Mouse (Mus musculus) embryonic facial prominence, embryonic 12.5 days (tissue): ENCODE measurements at regions not wholly inside any gene's neighbourhood (a gene's known extent, or its start where the extent isn't known, plus 50 kb on each side); places are given as distances from the start of the nearest gene placed in this dataset.

ENCODE experiments used
- ATAC-seq: fragments of 200-750 bp; cut with Nextera tagmentation; 2 replicates; pipeline ENCODE4 v1.8.0; 2017; ENCODE audit not compliant: insufficient number of reproducible peaks, insufficient read depth, low FRiP score, low TSS enrichment
- H3K27ac ChIP-seq: fragments of 300-500 bp; sonication (generic); 2 replicates; pipeline ENCODE4 v1.5.1; 2016; ENCODE audit warnings: mild to moderate bottlenecking
- H3K27me3 ChIP-seq: fragments of 300-500 bp; sonication (generic); 2 replicates; pipeline ENCODE4 v1.6.1; 2016; ENCODE audit warnings: mild to moderate bottlenecking, moderate library complexity
- H3K36me3 ChIP-seq: fragments of 300-500 bp; sonication (generic); 2 replicates; pipeline ENCODE4 v1.6.1; 2016; ENCODE audit warnings: mild to moderate bottlenecking
- H3K4me1 ChIP-seq: fragments of 300-500 bp; sonication (generic); 2 replicates; pipeline ENCODE4 v1.6.1; 2016
- H3K4me2 ChIP-seq: fragments of 300-500 bp; sonication (generic); replicated peaks from 2 replicates; pipeline ENCODE4 v1.6.1; 2016; ENCODE audit warnings: mild to moderate bottlenecking, moderate library complexity
- H3K4me3 ChIP-seq: fragments of 300-500 bp; sonication (generic); 2 replicates; pipeline ENCODE4 v1.5.1; 2016; ENCODE audit warnings: mild to moderate bottlenecking
- H3K9ac ChIP-seq: fragments of 300-500 bp; sonication (generic); 2 replicates; pipeline ENCODE4 v1.6.1; 2016; ENCODE audit warnings: mild to moderate bottlenecking, moderate library complexity
- H3K9me3 ChIP-seq: fragments of 300-500 bp; sonication (generic); 2 replicates; pipeline ENCODE4 v1.6.1; 2016; ENCODE audit warnings: mild to moderate bottlenecking, moderate library complexity
- WGBS: fragments of 180-500 bp; shearing (Covaris S2); methylation state at CpG from one replicate; pipeline ENCODE4 v1.1.7; 2016; 5-methylcytosine and 5-hydroxymethylcytosine counted together

DNA sequence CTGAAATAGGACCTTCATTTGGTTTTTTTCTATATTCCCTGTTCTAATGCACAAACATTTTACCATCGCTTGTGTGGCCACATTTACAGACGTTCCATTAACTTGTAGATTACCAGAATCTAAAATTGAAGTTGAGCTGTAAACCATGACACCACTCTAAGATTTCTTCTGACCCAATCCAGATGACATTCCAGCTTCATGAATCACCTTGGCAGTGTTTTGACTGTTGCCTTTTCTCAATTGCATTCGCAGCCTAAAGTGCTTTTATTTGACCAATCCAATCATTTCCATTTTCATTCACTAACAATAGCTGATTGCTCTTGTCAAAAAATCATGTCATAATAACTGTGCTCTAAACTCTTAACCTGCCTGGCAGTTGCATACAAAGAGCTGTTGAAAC, 144.8 kb downstream of the Mdfic start:
- Histone ChIP-seq H3K4me3 (no peak overlapping the region), H3K27ac (no peak overlapping the region), H3K9me3 (no peaks in the 10 kb centered on the region), H3K4me2 (no peak overlapping the region), H3K4me1 (no peaks in the 10 kb centered on the region), H3K27me3 (no peaks in the 10 kb centered on the region), H3K36me3 (no peaks in the 10 kb centered on the region), H3K9ac (no peak overlapping the region)
- ATAC-seq, result no peak
- 60% methylated on average over 3 of the region's 3 CpGs for WGBS

DNA sequence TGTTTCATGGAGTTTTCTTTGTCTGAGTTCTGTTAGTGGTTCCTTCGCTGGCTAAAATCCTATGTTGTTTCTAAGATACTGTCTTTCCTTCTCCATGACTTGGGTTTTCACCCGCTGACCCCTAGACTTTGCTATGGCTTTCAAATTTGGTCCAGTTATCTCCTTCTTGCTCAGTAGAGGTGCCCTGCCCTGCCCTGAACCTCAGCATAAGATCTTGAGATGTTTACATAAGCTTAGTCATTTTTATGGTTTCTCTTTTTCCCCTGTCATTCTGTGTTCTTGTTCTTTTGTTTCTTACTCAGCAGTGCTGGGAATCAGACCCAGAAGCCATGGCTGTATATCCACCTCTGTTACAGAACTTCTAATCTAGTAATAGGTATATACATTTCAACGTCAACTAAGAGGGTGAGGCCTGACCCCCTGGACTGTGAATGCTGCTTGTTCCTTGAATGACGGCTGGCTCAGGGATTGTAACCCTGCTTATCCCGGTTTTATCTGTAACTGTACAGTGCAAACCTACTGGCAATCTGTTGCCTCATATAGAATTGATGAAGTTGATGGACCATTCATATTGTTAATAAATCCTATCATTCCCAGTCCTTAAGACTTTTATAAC, 161.9 kb downstream of the Mdfic start:
- 83% methylated on average over 5 of the region's 5 CpGs for WGBS
- H3K9me3 ChIP-seq, result no peaks in the 10 kb centered on the region
- ATAC-seq, result no peak
- 0 out of 2 replicates have a peak, but pooled peaks cover 3% of the 10 kb centered on the region for H3K4me1 ChIP-seq
- H3K4me3 ChIP-seq, result no peak overlapping the region
- no peak overlapping the region for H3K9ac ChIP-seq
- no peaks in the 10 kb centered on the region for H3K27me3 ChIP-seq
- H3K4me2 ChIP-seq, result no peak overlapping the region
- H3K36me3 ChIP-seq, result no peaks in the 10 kb centered on the region
- H3K27ac ChIP-seq, result no peak overlapping the region

DNA sequence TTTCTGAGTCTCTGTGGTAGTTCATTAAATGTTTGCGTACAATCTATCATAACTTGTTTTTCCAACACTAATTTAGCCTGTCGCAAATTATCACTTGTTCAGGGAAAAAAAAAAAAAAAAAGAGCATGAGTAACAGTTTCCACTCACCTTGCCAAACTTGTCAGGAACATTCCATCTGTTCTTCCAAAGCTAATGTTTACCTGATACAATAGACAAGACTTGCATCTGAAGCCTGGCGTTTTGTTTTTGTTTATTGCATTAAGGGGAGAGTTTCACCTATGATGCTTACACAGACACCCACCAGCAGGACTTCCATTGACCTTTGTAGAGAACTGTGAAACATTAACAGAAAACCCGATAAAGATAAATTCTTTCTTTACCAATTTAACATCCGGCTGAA, 172.6 kb downstream of the Mdfic start:
- Histone ChIP-seq H3K36me3 (no peaks in the 10 kb centered on the region), H3K27ac (no peak overlapping the region), H3K27me3 (no peaks in the 10 kb centered on the region), H3K9me3 (no peaks in the 10 kb centered on the region), H3K4me2 (no peak overlapping the region), H3K4me3 (no peak overlapping the region), H3K4me1 (no peaks in the 10 kb centered on the region), H3K9ac (no peak overlapping the region)
- ATAC-seq, result no peak
- 87% methylated on average over 5 of the region's 5 CpGs for WGBS

DNA sequence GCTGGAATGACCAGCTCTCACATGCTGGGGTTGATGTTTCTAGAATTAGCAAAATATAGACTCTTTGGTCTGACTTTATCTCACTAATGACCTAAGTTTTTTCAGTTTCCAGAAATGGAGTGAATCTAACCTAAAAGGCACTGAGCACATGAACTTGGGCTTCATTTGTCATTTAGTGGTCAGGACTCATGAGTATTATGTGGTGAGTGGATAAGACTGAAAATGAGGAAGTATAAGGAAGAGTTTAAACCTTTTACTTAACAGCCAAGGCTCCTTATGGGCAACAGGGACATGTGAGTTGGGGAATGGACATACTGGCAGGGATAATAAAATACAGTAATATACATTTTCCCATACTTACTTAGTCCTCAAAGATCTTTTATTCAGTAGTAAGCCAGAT, 180.0 kb downstream of the Mdfic start:
- Histone ChIP-seq H3K4me2 (no peak overlapping the region), H3K9ac (no peak overlapping the region), H3K4me1 (no peaks in the 10 kb centered on the region), H3K4me3 (no peak overlapping the region), H3K27ac (no peak overlapping the region), H3K36me3 (no peaks in the 10 kb centered on the region), H3K27me3 (no peaks in the 10 kb centered on the region), H3K9me3 (no peaks in the 10 kb centered on the region)
- no peak for ATAC-seq

DNA sequence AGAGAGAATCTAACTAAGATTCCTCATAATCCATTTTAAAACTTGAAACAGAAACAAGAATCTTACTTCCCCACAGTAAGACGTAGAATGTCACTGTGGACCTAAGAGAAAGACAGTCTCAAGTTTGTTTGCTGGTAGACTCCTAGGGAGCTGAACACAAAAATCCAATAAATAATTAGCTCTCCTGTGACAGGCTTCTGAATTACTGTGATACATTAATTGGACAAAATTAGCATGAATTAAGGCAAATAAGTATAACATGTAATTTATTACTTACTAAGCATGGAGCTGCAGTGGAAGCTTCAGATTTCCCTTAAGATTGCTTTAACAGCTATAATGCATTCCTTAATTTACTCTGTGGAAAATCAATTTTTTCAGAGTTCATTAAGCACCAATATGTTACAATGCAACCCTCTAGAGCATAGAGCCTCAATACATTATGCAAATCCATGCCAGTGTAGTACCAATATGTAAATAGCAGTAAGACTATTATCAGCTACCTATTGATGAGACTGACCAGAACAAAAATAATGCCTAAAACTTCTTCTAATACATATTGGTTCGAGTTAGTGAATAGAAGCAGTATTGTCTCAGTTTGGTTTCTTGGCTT, 182.3 kb downstream of the Mdfic start:
- H3K4me1 ChIP-seq, result no peaks in the 10 kb centered on the region
- WGBS, result 64% methylated on average over 2 of the region's 2 CpGs
- ATAC-seq, result no peak

DNA sequence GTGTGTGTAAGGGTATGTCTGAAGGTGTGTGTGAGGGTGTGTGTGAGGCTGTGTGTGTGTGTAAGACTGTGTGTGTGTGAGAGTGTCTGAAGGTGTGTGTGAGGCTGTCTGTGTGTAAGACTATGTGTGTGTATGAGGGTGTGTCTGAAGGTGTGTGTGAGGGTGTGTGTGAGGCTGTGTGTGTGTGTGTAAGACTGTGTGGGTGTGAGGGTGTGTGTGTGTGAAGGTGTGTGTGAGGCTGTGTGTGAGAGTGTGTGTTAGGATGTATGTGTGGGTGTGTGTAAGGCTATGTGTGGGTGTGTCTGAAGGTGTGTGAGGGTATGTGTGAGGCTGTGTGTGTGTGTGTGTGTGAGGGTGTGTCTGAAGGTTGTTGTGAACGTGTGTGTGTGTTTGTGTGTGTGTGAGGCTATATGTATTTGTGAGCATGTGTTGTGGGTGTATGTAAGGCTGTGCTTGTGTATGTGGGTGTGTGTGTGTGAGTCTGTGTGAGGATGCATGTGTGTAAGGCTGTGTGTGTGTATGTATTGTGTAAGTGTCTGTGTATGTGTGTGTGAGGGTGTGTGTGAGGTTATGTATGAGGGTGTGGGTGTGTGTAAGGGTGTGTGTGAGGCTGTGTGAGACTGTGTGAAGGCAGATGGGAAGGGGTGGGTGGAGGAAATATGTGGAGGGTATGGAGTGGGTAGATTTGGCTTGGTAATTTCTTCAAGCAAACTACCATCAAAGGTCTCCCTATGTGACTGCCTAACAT, 190.1 kb downstream of the Mdfic start:
- ATAC-seq, result peak; percentile 75
- Histone ChIP-seq H3K4me3 (no peak overlapping the region), H3K4me1 (no peaks in the 10 kb centered on the region), H3K36me3 (no peaks in the 10 kb centered on the region), H3K9me3 (no peaks in the 10 kb centered on the region), H3K4me2 (no peak overlapping the region), H3K27me3 (no peaks in the 10 kb centered on the region), H3K9ac (no peak overlapping the region), H3K27ac (no peak overlapping the region)
- 65% methylated on average over 1 of the region's 1 CpGs for WGBS

More for the DNA sequence above, 182.3 kb downstream of the Mdfic start:
- Histone ChIP-seq H3K9me3 (no peaks in the 10 kb centered on the region), H3K4me3 (no peak overlapping the region), H3K36me3 (no peaks in the 10 kb centered on the region), H3K27ac (no peak overlapping the region), H3K9ac (no peak overlapping the region), H3K27me3 (no peaks in the 10 kb centered on the region), H3K4me2 (no peak overlapping the region)

DNA sequence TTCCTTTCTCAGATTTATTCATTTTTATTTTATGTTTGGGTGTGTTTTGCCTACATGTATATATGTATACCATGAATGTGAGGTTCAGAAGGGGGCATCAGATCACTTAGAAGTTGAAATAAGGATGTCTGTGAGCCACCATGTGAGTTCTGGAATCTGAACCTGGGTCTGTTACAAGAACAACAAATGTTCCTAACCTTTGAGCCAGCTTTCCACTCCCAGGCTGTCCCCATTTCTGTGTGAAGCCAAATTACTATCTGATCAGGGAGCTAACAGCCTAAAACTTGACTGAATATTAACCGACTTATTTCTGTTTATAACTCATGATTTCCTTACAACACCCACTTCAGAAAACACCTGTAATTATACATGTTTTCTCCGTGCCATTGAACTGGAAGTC, 209.2 kb downstream of the Mdfic start:
- no peaks in the 10 kb centered on the region for H3K27me3 ChIP-seq
- no peak overlapping the region for H3K27ac ChIP-seq
- WGBS, result 75% methylated on average over 2 of the region's 2 CpGs

DNA sequence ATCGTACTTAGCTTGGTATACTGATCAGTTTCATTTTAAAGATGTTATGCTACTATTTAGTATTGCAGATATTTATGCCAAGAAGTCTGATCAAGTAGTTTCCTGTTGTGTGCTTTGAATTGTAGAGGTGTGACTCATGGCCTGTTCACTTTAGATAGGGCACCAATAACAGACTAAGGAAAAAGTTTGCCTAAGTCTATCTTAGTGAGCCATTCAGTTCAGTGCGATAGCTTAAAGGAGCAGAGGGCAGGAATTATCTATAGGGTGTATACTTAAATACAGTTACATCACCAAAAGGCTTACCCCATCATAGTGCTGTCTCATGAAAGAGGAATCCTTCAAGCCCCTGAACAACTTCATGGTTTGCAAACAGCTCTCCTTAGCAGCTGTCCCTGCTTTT, 229.8 kb downstream of the Mdfic start:
- no peak for ATAC-seq
- H3K4me3 ChIP-seq, result no peak overlapping the region
- H3K9ac ChIP-seq, result no peak overlapping the region
- no peaks in the 10 kb centered on the region for H3K27me3 ChIP-seq
- H3K27ac ChIP-seq, result no peak overlapping the region
- WGBS, result 79% methylated on average over 2 of the region's 2 CpGs
- H3K4me2 ChIP-seq, result no peak overlapping the region
- no peaks in the 10 kb centered on the region for H3K4me1 ChIP-seq
- no peaks in the 10 kb centered on the region for H3K9me3 ChIP-seq
- no peaks in the 10 kb centered on the region for H3K36me3 ChIP-seq

More for the DNA sequence above, 209.2 kb downstream of the Mdfic start:
- Histone ChIP-seq H3K4me3 (no peak overlapping the region), H3K9ac (no peak overlapping the region), H3K9me3 (no peaks in the 10 kb centered on the region), H3K4me2 (no peak overlapping the region), H3K4me1 (no peaks in the 10 kb centered on the region), H3K36me3 (no peaks in the 10 kb centered on the region)
- no peak for ATAC-seq

DNA sequence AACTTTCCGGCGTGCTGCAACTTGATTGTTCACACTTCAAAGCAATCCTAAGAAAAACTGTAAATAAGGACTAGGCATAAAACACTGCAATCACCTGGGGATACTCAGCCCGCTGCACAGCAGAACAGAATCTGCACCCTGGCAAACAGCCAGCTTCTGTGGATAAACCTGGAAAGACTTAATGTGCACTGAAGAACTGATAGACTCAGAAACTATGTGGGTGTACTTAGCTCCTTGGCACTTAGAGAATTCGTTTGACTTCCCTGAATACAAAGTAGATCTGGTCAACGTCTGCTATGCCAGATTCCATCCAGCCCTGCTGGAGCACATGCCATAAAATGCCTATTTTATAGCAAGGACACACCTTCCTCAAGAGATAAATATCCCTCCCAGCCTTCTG, 266.9 kb downstream of the Mdfic start:
- WGBS, result 38% methylated on average over 5 of the region's 5 CpGs
- H3K4me3 ChIP-seq, result no peak overlapping the region
- H3K4me1 ChIP-seq, result 0 out of 2 replicates have a peak, but pooled peaks cover 7% of the 10 kb centered on the region

More for the DNA sequence above, 266.9 kb downstream of the Mdfic start:
- H3K9ac ChIP-seq, result no peak overlapping the region
- no peaks in the 10 kb centered on the region for H3K36me3 ChIP-seq
- no peak overlapping the region for H3K27ac ChIP-seq
- no peaks in the 10 kb centered on the region for H3K27me3 ChIP-seq
- no peaks in the 10 kb centered on the region for H3K9me3 ChIP-seq
- peak; percentile 72; the same call in 1 of the 2 replicates for ATAC-seq
- H3K4me2 ChIP-seq, result no peak overlapping the region
